Mouse (Mus musculus) left cerebral cortex, postnatal 10 days (tissue): ENCODE data around the gene Casq2. TPM values are rescaled to one million over a fixed set of nuclear protein-coding genes. Genes with fewer than 3 reads are reported as not detected.

ENCODE experiments used
- DNase-seq, 2 experiments: peaks; one replicate each; pipeline ENCODE4 v3.0.0; 2021 to 2022; ENCODE audit warnings: low spot score in 2 of 2, mixed read lengths in 1 of 2; ENCODE audit errors: extremely low spot score in 1 of 2
- intact Hi-C: fragments of 180-260 bp; cut with DNase I; formaldehyde crosslinking; loops from one replicate; pipeline ENCODE4 v1.15.1; 2025
- total RNA-seq, 2 experiments: library from RNA; stranded (reverse); gene quantifications; 2 replicates each; pipeline ENCODE4 v1.2.3; 2021

Casq2 gene
- total RNA-seq, 2 experiments from 2014 or later = 0.45 to 0.73 TPM

DNA sequence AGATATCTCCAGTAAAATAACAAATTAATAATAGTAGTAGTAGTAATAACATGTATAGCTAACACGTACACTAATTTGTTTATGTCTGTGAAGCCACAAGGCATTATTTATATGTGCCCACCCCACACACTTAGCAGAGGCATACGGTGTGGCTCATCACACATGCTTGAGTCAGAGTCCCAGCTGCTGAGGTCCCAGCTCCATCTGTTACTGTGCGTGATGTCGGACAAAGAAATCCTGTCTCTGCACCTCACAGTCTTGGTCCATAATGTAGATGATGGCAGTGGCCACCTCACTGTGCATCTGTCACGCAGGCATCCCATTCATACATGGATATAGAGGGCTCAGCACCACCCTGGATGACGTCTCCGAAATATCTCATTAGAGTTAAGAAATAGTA lies 15.9 kb upstream of the Casq2 start:
- intact Hi-C loops = no loop called here
- no peak for DNase-seq

DNA sequence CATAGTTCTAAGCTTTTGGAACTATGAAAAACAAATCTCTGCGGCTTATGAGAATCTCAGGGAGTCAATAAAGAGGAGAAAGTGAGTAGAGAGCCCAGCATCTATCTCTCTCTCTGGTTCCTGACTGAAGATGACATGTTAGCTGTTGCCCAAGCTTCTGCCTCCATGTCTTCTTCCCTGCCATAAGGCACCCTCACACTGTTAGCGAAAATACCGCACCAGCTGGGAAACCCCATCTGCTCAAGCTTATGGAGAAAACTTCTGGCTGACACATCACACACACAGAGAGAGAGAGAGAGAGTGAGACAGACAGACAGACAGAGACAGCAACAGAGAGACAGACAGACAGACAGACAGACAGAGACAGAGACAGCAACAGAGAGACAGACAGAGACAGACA lies 15.2 kb upstream of the Casq2 start:
- DNase-seq = peak in 1 of 2 experiments; percentile 66
- intact Hi-C loops = no loop called here

DNA sequence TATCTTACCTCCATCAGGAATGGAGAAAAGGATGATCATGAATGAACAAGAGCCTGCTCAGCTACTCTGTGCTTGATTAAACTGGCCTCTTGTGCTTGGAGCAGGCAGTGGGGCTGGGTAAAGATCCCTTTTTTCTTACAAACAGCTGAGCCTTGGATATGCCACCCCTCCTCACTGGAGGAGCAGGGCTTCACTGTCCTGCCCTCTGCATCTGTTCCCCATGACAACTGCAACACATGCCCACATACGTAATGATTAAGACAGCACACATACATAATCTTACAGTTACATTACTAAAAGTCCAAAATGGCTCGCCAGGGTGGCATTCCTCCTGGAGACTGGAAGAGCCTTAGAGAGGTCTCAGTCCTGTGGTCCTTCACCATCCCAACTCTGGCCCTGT lies 6.8 kb upstream of the Casq2 start:
- DNase-seq = no peak
- intact Hi-C loops = no loop called here

DNA sequence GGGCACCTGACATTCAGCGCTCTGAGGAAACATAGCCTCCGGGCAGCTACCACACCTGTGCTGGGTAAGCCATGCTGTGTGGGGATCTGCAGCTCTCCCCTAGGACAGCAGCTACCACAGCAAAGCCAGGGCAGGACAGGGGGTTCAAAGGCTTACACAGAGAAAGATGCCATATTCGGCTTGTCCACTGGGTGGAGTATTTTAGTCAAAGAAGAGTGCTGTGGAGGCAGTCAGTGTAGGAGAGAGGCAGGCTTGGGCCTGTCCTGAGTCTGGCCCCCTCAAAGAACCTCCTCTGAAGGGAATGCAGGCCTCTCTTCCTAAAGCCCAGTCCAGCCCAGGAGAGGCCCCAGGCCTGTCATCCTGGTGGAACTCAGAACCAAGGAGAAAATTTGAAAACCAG lies 4.4 kb upstream of the Casq2 start:
- intact Hi-C loops = loop anchor here (2.0 to 10.0 kb wide), 3 partner anchors 161 to 723 kb away; no protein-coding TSS in a partner anchor
- peak; percentile 66 to 82 for DNase-seq

DNA sequence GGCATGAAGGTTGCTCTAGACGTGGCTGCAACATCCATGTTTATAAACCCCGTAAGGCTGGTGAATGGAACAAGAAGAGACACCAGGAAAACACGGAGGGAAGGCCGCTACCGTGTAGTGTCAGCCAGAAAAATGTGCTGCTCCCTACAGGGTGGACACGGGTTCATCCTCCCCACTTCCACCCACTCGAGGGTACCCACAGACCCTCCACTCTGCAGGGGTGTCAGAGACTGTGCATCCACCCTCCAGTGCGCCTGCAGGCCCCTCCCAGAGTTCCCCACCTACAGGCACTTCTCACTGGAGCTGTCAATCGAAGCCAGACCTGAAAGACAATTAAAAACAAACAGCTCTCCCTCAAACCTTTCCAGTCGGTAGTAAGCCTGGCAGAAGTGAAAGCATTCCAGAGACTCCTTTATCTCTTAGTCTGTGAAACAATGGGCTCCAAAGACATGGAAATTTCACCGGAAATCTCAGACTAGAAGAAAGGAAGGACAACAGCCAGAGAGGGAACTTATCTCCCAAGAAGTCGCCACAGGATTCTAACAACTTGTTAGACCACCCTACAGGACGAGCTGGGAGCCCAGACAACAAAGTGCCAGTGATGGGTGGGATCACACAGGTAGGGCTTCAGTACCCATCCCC lies 2.5 kb upstream of the Casq2 start:
- intact Hi-C loops = loop anchor here (2.0 to 10.0 kb wide), 3 partner anchors 159 to 721 kb away; no protein-coding TSS in a partner anchor
- DNase-seq = no peak

DNA sequence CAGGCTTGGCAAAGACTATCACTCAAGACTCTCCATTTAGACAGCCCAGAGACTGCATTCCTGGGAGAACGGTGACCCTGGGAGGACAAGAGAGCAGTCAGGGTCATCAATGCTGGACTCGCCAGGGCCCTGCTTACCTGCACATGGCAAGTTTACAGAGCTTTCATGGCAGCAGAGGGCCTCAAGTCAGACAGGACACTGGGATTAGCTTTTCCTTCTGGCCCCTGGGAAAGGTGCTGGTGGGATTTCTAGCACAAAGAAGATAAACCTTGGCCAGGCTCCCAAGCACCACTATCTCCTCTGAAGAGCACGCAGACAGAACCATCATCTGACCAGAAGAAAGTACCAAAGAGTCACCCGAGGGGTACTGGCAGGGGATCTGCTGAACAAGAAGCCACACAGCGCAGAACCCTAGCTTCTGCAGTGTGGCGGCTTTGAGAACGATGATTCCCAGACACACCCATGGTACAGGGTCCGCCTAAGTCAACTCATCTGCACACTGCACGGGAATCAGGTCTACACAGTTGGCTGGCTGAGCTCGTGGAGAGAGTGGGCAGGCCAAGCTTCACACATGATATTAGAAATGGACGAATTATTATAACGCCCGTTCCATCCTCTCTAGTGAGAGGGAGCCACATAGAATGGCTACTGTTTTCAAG lies 1.3 kb upstream of the Casq2 start:
- intact Hi-C loops = loop anchor here (10.0 kb wide), 2 partner anchors 600 to 720 kb away; no protein-coding TSS in a partner anchor
- no peak for DNase-seq

DNA sequence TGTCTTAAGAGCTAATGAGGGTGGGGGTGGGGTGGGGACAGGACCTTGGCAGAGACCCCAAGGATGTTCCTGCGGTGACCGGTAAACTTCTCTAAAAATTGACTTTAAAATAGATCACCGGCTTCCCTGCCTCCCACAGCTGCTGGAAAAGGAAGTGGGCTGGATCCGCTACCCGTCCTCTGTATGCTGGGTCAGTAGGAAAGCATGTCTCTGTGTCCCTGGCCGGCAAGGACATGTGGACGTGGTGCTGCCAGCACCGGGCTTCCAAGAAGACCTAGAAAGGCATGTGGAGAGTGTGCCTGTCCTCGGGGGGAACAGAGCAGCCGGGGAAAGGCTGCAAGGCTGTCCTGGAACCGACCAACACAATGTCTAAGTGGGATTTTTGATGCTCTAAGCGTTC lies 496 bp upstream of the Casq2 start:
- no peak for DNase-seq
- intact Hi-C loops = loop anchor here (10.0 kb wide), 2 partner anchors 599 to 719 kb away; no protein-coding TSS in a partner anchor

DNA sequence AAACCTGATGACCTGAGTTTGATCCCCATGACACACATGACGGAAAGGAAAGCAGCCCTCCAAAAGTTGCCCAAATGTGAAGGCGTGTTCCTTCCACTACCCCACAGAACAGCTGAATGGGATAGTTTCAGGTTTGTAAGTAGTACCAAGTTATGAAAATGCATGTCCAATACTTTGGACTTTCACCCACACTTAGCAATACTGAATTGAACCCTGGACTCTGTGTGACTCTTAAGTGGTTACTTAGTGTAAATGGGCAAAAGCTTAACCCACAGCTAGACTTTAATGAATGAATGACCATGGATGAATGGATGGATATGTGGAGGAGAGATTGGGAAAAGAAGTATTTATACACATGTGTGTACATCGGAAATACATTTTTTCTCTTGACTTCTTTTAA lies 8.6 kb downstream of the Casq2 start:
- no peak for DNase-seq
- intact Hi-C loops = no loop called here

DNA sequence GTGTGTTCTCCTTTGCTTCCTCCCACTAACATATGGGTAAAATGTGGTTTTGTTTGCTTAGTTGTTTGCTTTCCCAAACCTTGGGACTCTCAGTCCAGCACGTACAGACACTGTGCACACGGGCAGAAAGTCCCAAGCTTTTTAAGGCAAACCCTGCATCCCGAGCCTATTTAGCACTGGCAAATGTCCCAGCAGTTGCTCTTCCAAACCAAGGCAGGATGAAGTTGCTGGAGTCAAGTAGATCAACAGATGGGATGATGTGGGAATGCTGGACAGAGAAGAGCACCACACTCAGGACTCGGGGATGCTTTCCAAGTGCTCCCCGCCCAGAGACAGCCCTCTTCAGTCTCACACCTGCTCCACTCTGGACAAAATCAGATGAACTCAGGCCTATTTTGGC lies 9.2 kb downstream of the Casq2 start:
- intact Hi-C loops = no loop called here
- no peak for DNase-seq

DNA sequence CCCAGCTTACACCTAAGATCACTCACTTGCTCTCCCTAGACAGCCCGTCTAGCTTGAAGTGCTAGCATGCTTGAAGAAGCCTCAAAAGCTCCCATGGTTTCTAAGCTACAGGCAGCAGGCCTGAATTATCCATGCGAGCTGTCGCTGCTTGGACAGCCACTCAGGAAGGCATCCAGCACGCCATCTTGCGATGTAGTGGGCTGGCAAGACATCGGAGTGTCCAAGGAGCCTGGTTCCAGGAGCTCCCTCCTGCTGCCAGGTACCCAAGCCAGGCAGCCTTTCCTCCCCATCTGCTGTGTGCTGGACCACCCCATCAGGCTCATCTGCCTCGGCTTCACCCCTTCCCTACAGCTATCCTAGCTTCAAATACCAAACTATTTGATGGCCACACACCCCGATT lies 10.2 kb downstream of the Casq2 start:
- DNase-seq = no peak
- intact Hi-C loops = no loop called here

DNA sequence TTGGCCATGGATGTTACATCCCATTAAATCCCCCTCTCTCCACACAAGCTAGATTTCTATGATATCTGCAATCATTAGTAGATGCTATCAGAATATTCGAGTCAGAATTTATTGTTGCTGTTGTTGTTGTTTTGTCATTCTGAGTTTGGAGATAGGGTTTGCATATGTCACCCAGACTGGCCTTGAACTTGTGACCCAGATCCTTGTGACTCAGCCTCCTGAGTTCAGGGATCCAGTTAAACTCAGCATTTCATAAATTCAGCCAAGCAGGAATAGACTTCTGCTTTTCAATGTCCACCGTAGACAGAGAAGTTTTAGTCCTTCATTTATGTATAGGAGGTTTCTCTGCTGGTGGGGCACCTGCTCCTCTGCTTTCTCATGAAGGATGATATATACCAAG lies 10.8 kb downstream of the Casq2 start:
- no peak for DNase-seq
- intact Hi-C loops = no loop called here

DNA sequence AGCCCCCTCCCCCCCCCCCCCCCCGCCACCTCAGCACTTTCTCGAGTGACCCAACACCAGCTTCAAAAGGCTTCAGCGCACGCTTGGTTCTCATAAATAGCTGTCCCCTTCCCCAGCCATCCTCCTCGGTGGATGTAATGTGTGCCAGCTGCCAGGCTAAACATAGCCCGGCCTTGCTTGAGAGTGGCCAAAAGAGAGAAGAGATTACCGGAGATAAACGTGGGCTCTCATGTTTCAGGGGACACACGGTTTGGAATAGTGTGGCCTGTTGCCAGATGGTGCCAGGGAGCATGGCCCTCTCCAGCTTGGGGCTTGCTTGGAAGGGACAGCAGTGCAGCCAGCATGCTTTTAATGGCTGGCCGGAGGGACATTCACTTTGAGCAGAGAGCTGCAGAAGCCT lies 13.0 kb downstream of the Casq2 start:
- DNase-seq = no peak
- intact Hi-C loops = no loop called here

DNA sequence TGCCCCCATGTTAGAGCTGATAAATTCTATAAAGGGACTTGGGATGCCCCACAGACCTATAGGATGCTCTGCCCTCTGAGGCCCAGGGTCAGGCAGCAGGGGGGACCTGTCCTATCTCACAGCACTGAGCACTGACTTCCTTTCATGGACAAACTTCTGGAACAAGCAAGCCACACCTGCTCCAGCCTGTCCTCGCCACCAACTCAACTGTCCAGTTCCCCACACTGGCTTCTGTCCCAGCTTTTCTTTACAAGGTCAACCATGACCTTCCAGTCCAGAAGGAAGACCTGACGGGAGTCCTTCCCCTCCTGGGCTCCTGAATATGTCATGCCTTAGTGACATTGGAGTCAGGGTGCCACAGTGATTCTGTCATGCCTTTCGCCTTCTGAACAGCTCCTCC lies 13.6 kb downstream of the Casq2 start:
- no peak for DNase-seq
- intact Hi-C loops = no loop called here

DNA sequence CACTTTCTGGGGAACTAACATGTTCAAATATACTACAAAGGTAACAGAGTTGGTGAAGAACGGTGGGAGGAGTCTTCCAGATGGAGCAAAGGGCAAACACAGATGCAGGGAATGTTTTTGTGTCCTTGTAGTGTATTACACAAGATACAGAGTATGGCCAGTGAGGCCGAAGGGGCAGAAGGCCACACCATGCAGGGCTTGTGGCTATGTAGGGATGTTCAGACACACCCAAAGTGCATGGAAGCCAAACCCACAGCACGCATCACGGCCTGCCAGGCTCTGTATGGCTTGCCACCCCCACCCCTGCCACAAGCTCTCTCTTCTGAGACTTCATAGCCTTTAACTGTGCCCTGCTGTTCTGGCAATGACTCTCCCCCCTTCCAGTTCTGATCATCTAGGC lies 15.2 kb downstream of the Casq2 start:
- intact Hi-C loops = no loop called here
- no peak for DNase-seq

DNA sequence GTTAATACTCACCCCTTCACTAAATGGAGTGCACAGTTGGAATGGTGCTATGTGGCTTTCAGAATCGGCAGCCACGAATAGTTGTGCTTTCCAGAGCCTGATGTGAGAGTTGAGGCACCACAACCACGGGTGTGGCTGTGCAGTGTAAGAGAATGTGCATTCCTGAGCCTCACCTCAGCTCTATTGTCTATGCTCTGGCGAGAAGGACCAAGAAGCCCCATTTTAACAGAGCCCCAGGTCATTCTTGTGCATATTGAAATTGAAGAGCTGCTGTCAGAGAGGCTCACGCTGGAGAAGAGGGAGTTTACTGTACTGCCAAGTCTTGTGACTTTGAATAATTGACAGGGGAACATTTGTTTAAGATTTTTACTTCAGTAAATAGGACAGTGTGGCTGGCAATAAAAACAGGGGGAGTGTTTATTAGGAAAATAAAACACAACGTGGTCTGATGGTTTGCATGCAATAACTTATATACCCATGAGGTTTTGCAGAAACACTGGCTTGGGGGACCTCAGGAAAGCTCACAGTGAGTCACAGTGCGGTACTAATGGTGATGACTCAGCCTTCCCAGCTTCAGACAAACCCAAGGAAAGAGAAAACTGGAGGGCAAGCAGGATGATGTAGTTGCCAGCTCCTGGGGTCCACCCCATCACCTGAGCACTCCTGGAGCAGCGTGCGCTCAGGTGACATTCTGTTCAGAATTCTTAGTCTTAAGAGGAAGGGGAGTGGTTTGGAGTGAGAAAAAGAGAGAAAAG lies 17.8 kb downstream of the Casq2 start:
- intact Hi-C loops = no loop called here

DNA sequence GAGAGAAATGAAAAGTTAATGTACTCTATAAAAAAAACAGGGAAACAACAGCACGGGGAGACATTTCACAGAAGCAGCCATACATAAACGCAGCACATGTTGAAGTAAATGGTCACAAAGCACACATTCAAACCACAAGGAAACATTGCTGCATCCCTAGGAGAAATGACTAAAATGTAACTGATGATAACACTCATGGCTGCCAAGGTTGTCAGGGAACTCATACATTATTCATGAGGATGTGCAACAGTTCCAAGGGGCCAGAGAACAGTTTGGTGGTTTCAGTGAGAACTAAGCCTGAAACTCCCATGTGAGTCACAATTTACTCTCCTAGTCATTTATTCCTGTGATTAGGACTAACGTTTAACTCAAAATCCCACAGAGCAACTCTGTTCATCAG lies 22.0 kb downstream of the Casq2 start:
- no peak for DNase-seq
- intact Hi-C loops = no loop called here

More for the DNA sequence above, 17.8 kb downstream of the Casq2 start:
- no peak for DNase-seq

DNA sequence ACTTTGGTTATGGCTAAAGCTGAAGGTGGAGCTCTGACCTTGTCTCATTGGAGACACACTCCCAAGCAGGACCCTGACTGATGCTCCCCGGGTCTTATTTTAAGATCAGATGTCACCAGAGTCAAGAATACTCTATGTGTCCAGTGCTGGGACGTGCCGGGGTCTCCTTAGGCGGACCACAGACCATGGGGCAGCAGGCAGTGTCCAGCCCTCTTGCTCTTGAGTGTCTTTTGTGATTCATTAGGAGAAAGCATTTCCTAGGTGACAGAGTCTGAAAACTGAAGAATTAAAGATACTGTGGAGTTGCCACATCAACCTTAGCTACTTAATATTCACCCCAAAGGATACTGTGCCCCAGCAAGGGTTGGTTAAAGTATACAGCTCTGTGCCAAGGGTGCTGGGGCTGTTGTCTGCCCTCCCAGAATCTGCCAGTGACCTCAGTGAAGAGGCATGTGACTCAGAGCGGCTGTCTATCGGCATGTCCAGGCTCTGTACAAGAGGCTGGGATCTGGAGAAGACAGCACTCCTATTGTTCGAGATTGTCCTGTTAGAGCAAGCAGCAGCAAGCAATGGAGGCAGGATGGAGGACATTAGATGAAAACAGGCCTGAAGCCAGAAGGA lies 25.9 kb downstream of the Casq2 start:
- intact Hi-C loops = no loop called here
- no peak for DNase-seq

DNA sequence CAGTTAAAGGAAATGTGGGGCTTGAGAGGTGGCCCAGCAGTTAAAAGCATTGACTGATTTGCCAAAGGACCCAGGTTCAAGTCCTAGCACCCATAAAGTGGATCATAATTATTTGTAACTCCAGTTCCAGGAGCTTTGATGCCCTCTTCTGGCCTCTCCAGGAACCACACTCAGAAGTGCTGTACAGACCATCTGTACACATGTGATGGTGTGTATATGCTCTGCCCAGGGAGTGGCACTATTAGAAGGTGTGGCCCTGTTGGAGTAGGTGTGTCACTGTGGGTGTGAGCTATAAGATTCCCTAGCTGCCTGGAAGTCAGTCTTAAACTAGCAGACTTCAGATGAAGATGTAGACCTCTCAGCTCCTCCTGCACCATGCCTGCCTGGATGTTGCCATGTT lies 34.7 kb downstream of the Casq2 start:
- intact Hi-C loops = no loop called here
- DNase-seq = no peak

DNA sequence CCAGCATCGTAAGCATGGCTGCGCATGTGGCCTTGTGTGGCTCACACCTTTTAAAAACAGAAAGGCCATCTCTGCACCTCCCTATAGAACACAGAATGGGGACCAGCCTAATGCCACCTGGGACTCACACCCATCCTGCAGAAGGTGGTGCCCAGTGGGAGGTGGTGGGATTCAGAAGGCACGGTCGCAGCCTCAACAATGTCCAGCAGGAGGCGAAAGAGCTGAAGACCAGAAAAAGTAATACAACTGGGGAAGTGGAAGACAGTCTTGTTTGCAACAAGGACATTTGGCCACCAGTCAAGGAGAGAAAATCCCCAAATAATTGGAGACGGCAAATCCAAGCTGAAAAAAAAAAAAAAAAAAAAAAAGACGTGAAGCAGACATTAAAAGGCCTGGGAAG lies 35.8 kb downstream of the Casq2 start:
- intact Hi-C loops = no loop called here
- DNase-seq = no peak

DNA sequence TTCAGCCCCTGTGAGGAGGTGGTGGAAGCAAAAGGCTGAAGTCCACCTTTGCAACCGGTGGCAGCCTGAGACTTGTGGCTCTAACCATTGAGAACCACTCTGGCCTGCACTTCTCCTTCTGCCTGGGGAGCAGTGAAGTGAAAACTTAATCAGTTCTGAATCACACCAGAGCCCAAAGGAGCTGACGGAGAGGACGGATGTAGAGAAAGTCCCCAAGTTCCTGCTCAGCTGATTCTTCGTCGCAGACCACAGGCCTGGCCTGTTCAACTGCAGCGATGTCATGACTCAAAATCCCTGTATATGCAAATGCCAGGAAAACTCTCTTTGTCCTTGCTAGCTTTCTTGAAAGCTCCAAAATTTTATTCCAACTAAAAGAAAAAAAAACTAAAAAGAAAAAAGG lies 37.4 kb downstream of the Casq2 start:
- intact Hi-C loops = no loop called here
- DNase-seq = no peak
